Mouse (Mus musculus): Measurements from ENCODE around the gene Olfr433. TPM values are rescaled to one million over a fixed set of nuclear protein-coding genes. Genes with fewer than 3 reads are reported as not detected.

Olfr433 gene
- total RNA-seq, 2 experiments from 2014 or later, result 0.22 to 0.51 TPM

Other genes starting within 250 kb of the Olfr433 start
- gene Ifi211, start 127.7 kb upstream of the Olfr433 start, total RNA-seq (2015), result 165 and 182 TPM in 2 replicates
- gene Ifi211, start 127.7 kb upstream of the Olfr433 start, total RNA-seq (2017), result 234 and 254 TPM in 2 replicates
- 360 and 361 TPM in 2 replicates for gene Mndal, start 98.2 kb upstream of the Olfr433 start, total RNA-seq (2015)
- 254 and 258 TPM in 2 replicates for gene Mndal, start 98.2 kb upstream of the Olfr433 start, total RNA-seq (2017)
- 263 and 285 TPM in 2 replicates for gene Ifi203, start 98.0 kb upstream of the Olfr433 start, total RNA-seq (2015)
- gene Ifi203, start 98.0 kb upstream of the Olfr433 start, total RNA-seq (2017), result 122 and 154 TPM in 2 replicates
- not detected in 2 replicates for gene Ifi202b, start 58.0 kb upstream of the Olfr433 start, total RNA-seq (2015)
- gene Ifi202b, start 58.0 kb upstream of the Olfr433 start, total RNA-seq (2017), result not detected in 2 replicates
- gene Ifi205, start 8.9 kb upstream of the Olfr433 start, total RNA-seq (2015), result 33.5 and 35.2 TPM in 2 replicates
- 25.3 and 27.3 TPM in 2 replicates for gene Ifi205, start 8.9 kb upstream of the Olfr433 start, total RNA-seq (2017)
- 0.30 and 0.71 TPM in 2 replicates for gene Olfr432, start 8.5 kb downstream of the Olfr433 start, total RNA-seq (2015)
- 0.29 TPM in 1 of 2 replicates, not detected in the other for gene Olfr432, start 8.5 kb downstream of the Olfr433 start, total RNA-seq (2017)
- gene Olfr430, start 25.9 kb downstream of the Olfr433 start, total RNA-seq (2015), result not detected in 2 replicates
- not detected in 2 replicates for gene Olfr430, start 25.9 kb downstream of the Olfr433 start, total RNA-seq (2017)
- not detected in 2 replicates for gene Olfr429, start 43.6 kb downstream of the Olfr433 start, total RNA-seq (2015)
- gene Olfr429, start 43.6 kb downstream of the Olfr433 start, total RNA-seq (2017), result not detected in 2 replicates
- not detected in 2 replicates for gene Olfr427, start 56.2 kb downstream of the Olfr433 start, total RNA-seq (2015)
- not detected in 2 replicates for gene Olfr427, start 56.2 kb downstream of the Olfr433 start, total RNA-seq (2017)
- gene Olfr231, start 80.5 kb downstream of the Olfr433 start, total RNA-seq (2015), result not detected in 2 replicates
- not detected in 2 replicates for gene Olfr231, start 80.5 kb downstream of the Olfr433 start, total RNA-seq (2017)
- not detected in 2 replicates for gene Olfr424, start 90.8 kb downstream of the Olfr433 start, total RNA-seq (2015)
- gene Olfr424, start 90.8 kb downstream of the Olfr433 start, total RNA-seq (2017), result not detected in 2 replicates
- gene Olfr420, start 114.9 kb downstream of the Olfr433 start, total RNA-seq (2015), result not detected in 2 replicates
- gene Olfr420, start 114.9 kb downstream of the Olfr433 start, total RNA-seq (2017), result not detected in 2 replicates
- gene Spta1, start 132.1 kb downstream of the Olfr433 start, total RNA-seq (2015), result 1.1 and 1.3 TPM in 2 replicates
- gene Spta1, start 132.1 kb downstream of the Olfr433 start, total RNA-seq (2017), result 2.7 and 5.9 TPM in 2 replicates
- gene Olfr419, start 211.4 kb downstream of the Olfr433 start, total RNA-seq (2015), result not detected in 2 replicates
- gene Olfr419, start 211.4 kb downstream of the Olfr433 start, total RNA-seq (2017), result not detected in 2 replicates

Measured in megakaryocyte, adult 5-6 weeks (primary cell).